Mouse (Mus musculus) MEL (cell line): ENCODE measurements around the gene Ppp2r5b. TPM values are rescaled to one million over a fixed set of nuclear protein-coding genes. Genes with fewer than 3 reads are reported as not detected.

ENCODE experiments used
- DNase-seq: peaks from one replicate; pipeline ENCODE4 v3.0.0; 2011; ENCODE audit warnings: low read depth, low spot score
- H3K27ac ChIP-seq: 2 replicates; pipeline ENCODE4 v1.5.1; 2012; ENCODE audit warnings: low read depth, mild to moderate bottlenecking, control low read depth, low read length, moderate library complexity; ENCODE audit not compliant: control insufficient read depth
- H3K27me3 ChIP-seq, 2 experiments: fragments of 150-350 bp in 1 of 2; sonication (generic) in 1 of 2; 2 replicates each; pipeline ENCODE4 v1.6.1; 2012; ENCODE audit warnings: low read length in 2 of 2, mild to moderate bottlenecking in 2 of 2, improper control_type of control experiment in 1 of 2, moderate library complexity in 1 of 2; ENCODE audit not compliant: insufficient read depth in 2 of 2, control insufficient read depth in 1 of 2
- H3K36me3 ChIP-seq, 2 experiments: 2 replicates each; pipeline ENCODE4 v1.6.1; 2012 to 2014; ENCODE audit warnings: low read length in 2 of 2, improper control_type of control experiment in 1 of 2, inconsistent platforms in 1 of 2, mild to moderate bottlenecking in 1 of 2; ENCODE audit not compliant: insufficient read depth in 2 of 2, control insufficient read depth in 1 of 2
- H3K4me1 ChIP-seq, 2 experiments: fragments of 150-350 bp in 1 of 2; sonication (generic) in 1 of 2; 2 replicates each; pipeline ENCODE4 v1.6.1; 2012; ENCODE audit warnings: low read length in 2 of 2, improper control_type of control experiment in 1 of 2, mild to moderate bottlenecking in 1 of 2; ENCODE audit not compliant: insufficient read depth in 2 of 2, control insufficient read depth in 1 of 2
- H3K4me3 ChIP-seq, 2 experiments: fragments of 150-350 bp in 1 of 2; sonication (generic) in 1 of 2; 2 replicates each; pipeline ENCODE4 v1.5.1; 2012; ENCODE audit warnings: low read depth in 2 of 2, low read length in 2 of 2, mild to moderate bottlenecking in 2 of 2, moderate library complexity in 2 of 2, control low read depth in 1 of 2, improper control_type of control experiment in 1 of 2; ENCODE audit not compliant: control insufficient read depth in 1 of 2, insufficient read depth in 1 of 2
- H3K79me2 ChIP-seq: 2 replicates; pipeline ENCODE4 v1.6.1; 2012; ENCODE audit warnings: mild to moderate bottlenecking, low read length, moderate library complexity; ENCODE audit not compliant: control insufficient read depth, poor library complexity, insufficient read depth
- H3K9ac ChIP-seq: 2 replicates; pipeline ENCODE4 v1.6.1; 2012; ENCODE audit warnings: low read depth, mild to moderate bottlenecking, control low read depth, low read length, moderate library complexity; ENCODE audit not compliant: control insufficient read depth, poor library complexity, severe bottlenecking
- H3K9me3 ChIP-seq: fragments of 150-350 bp; sonication (generic); replicated peaks from 2 replicates; pipeline ENCODE4 v1.6.1; 2012; ENCODE audit warnings: mild to moderate bottlenecking, low read length, improper control_type of control experiment, moderate library complexity; ENCODE audit not compliant: insufficient read depth
- BHLHE40 ChIP-seq: IDR thresholded peaks from 2 replicates; pipeline ENCODE4 v1.6.1; 2012; ENCODE audit warnings: low read depth, mild to moderate bottlenecking, inconsistent platforms, low read length, improper control_type of control experiment, borderline replicate concordance
- CHD1 ChIP-seq: IDR thresholded peaks from 2 replicates; pipeline ENCODE4 v1.6.1; 2012; ENCODE audit warnings: low read depth, mild to moderate bottlenecking, inconsistent platforms, low read length, improper control_type of control experiment
- CHD2 ChIP-seq: IDR thresholded peaks from 2 replicates; pipeline ENCODE4 v1.6.1; 2011; ENCODE audit warnings: low read length, improper control_type of control experiment
- CTCF ChIP-seq, 3 experiments: IDR thresholded peaks in 2 of 3; conservative IDR thresholded peaks in 1 of 3; 2 replicates each; pipeline ENCODE4 v1.5.1; 2011 to 2012; ENCODE audit warnings: low read length in 3 of 3, low read depth in 2 of 3, mild to moderate bottlenecking in 2 of 3, improper control_type of control experiment in 1 of 3, inconsistent platforms in 1 of 3, mixed read lengths in 1 of 3, moderate library complexity in 1 of 3; ENCODE audit not compliant: control insufficient read depth in 1 of 3, insufficient read depth in 1 of 3, poor library complexity in 1 of 3, severe bottlenecking in 1 of 3
- E2F4 ChIP-seq: IDR thresholded peaks from 2 replicates; pipeline ENCODE4 v1.6.1; 2011; ENCODE audit warnings: low read depth, low read length, improper control_type of control experiment, borderline replicate concordance
- ELF1 ChIP-seq: IDR thresholded peaks from 2 replicates; pipeline ENCODE4 v1.6.1; 2014; ENCODE audit warnings: low read depth, mild to moderate bottlenecking, inconsistent platforms, low read length, improper control_type of control experiment, moderate library complexity
- ETS1 ChIP-seq: IDR thresholded peaks from 2 replicates; pipeline ENCODE4 v1.6.1; 2012; ENCODE audit warnings: low read depth, mild to moderate bottlenecking, inconsistent platforms, low read length, improper control_type of control experiment, moderate library complexity
- GABPA ChIP-seq: IDR thresholded peaks from 2 replicates; pipeline ENCODE4 v1.6.1; 2012; ENCODE audit warnings: low read depth, mild to moderate bottlenecking, inconsistent platforms, low read length, improper control_type of control experiment, moderate library complexity
- HCFC1 ChIP-seq: IDR thresholded peaks from 2 replicates; pipeline ENCODE4 v1.6.1; 2012; ENCODE audit warnings: low read depth, mild to moderate bottlenecking, inconsistent platforms, low read length, improper control_type of control experiment, moderate library complexity
- JUND ChIP-seq: IDR thresholded peaks from 2 replicates; pipeline ENCODE4 v1.6.1; 2011; ENCODE audit warnings: low read depth, mild to moderate bottlenecking, improper control_type of control experiment, low read length
- KAT2A ChIP-seq: conservative IDR thresholded peaks from 2 replicates; pipeline ENCODE4 v1.6.1; 2012; ENCODE audit warnings: low read depth, low read length, improper control_type of control experiment, inconsistent platforms
- MAFK ChIP-seq: IDR thresholded peaks from 2 replicates; pipeline ENCODE4 v1.6.1; 2011; ENCODE audit warnings: low read depth, mild to moderate bottlenecking, low read length, improper control_type of control experiment, borderline replicate concordance
- MAZ ChIP-seq: IDR thresholded peaks from 2 replicates; pipeline ENCODE4 v1.6.1; 2012; ENCODE audit warnings: low read depth, mild to moderate bottlenecking, inconsistent platforms, low read length, improper control_type of control experiment
- MEF2A ChIP-seq: IDR thresholded peaks from 2 replicates; pipeline ENCODE4 v1.6.1; 2014; ENCODE audit warnings: low read depth, mild to moderate bottlenecking, inconsistent platforms, low read length, improper control_type of control experiment; ENCODE audit not compliant: poor library complexity, insufficient replicate concordance, severe bottlenecking; ENCODE audit errors: extremely low read depth
- MYB ChIP-seq: IDR thresholded peaks from 2 replicates; pipeline ENCODE4 v1.6.1; 2011; ENCODE audit warnings: mild to moderate bottlenecking, low read depth, low read length, improper control_type of control experiment
- MYC ChIP-seq: IDR thresholded peaks from 2 replicates; pipeline ENCODE4 v1.6.1; 2011; ENCODE audit warnings: low read depth, mild to moderate bottlenecking, low read length, improper control_type of control experiment, moderate library complexity
- NELFE ChIP-seq: IDR thresholded peaks from 2 replicates; pipeline ENCODE4 v1.6.1; 2011; ENCODE audit warnings: low read depth, low read length, improper control_type of control experiment
- NRF1 ChIP-seq: IDR thresholded peaks from 2 replicates; pipeline ENCODE4 v1.6.1; 2014; ENCODE audit warnings: low read depth, mild to moderate bottlenecking, inconsistent platforms, low read length, improper control_type of control experiment, moderate library complexity; ENCODE audit not compliant: poor library complexity, insufficient read depth, severe bottlenecking
- POLR2A ChIP-seq, 2 experiments: IDR thresholded peaks; 2 replicates each; pipeline ENCODE4 v1.6.1; 2011 to 2012; ENCODE audit warnings: low read length in 2 of 2, mild to moderate bottlenecking in 2 of 2, control low read depth in 1 of 2, improper control_type of control experiment in 1 of 2, low read depth in 1 of 2, moderate library complexity in 1 of 2; ENCODE audit not compliant: control insufficient read depth in 1 of 2, insufficient read depth in 1 of 2, poor library complexity in 1 of 2
- POLR2AphosphoS5 ChIP-seq: IDR thresholded peaks from 2 replicates; pipeline ENCODE4 v1.6.1; 2012; ENCODE audit warnings: low read depth, borderline replicate concordance, mild to moderate bottlenecking, inconsistent platforms, low read length, moderate library complexity, mixed read lengths
- RAD21 ChIP-seq: IDR thresholded peaks from 2 replicates; pipeline ENCODE4 v1.6.1; 2011; ENCODE audit warnings: mild to moderate bottlenecking, low read depth, low read length, improper control_type of control experiment
- RCOR1 ChIP-seq: IDR thresholded peaks from 2 replicates; pipeline ENCODE4 v1.6.1; 2012; ENCODE audit warnings: low read depth, mild to moderate bottlenecking, inconsistent platforms, low read length, improper control_type of control experiment
- SIN3A ChIP-seq: IDR thresholded peaks from 2 replicates; pipeline ENCODE4 v1.6.1; 2012; ENCODE audit warnings: low read length, improper control_type of control experiment, inconsistent platforms
- SMC3 ChIP-seq: IDR thresholded peaks from 2 replicates; pipeline ENCODE4 v1.6.1; 2011; ENCODE audit warnings: low read depth, low read length, improper control_type of control experiment
- TBP ChIP-seq: IDR thresholded peaks from 2 replicates; pipeline ENCODE4 v1.8.0; 2011; ENCODE audit warnings: low read depth, low read length, improper control_type of control experiment
- UBTF ChIP-seq: IDR thresholded peaks from 2 replicates; pipeline ENCODE4 v1.6.1; 2012; ENCODE audit warnings: low read depth, mild to moderate bottlenecking, inconsistent platforms, low read length, improper control_type of control experiment, moderate library complexity, borderline replicate concordance; ENCODE audit not compliant: insufficient read depth
- USF1 ChIP-seq: IDR thresholded peaks from 2 replicates; pipeline ENCODE4 v1.6.1; 2014; ENCODE audit warnings: low read depth, mild to moderate bottlenecking, inconsistent platforms, low read length, improper control_type of control experiment, moderate library complexity
- USF2 ChIP-seq, 2 experiments: IDR thresholded peaks; 2 replicates each; pipeline ENCODE4 v1.6.1; 2011 to 2012; ENCODE audit warnings: improper control_type of control experiment in 2 of 2, low read length in 2 of 2, borderline replicate concordance in 1 of 2, inconsistent platforms in 1 of 2, low read depth in 1 of 2, mild to moderate bottlenecking in 1 of 2; ENCODE audit not compliant: insufficient read depth in 1 of 2
- ZC3H11A ChIP-seq: IDR thresholded peaks from 2 replicates; pipeline ENCODE4 v1.6.1; 2012; ENCODE audit warnings: low read depth, mild to moderate bottlenecking, inconsistent platforms, low read length, improper control_type of control experiment
- ZKSCAN1 ChIP-seq: IDR thresholded peaks from 2 replicates; pipeline ENCODE4 v1.6.1; 2012; ENCODE audit warnings: low read depth, mild to moderate bottlenecking, inconsistent platforms, low read length, improper control_type of control experiment, moderate library complexity
- ZMIZ1 ChIP-seq: IDR thresholded peaks from 2 replicates; pipeline ENCODE4 v1.6.1; 2012; ENCODE audit warnings: low read depth, mild to moderate bottlenecking, inconsistent platforms, low read length, improper control_type of control experiment, moderate library complexity
- polyA plus RNA-seq, 2 experiments: library from polyadenylated mRNA; stranded (reverse) in 1 of 2; unstranded in 1 of 2; fragments of >175 nt in 1 of 2; fragments of >200 nt in 1 of 2; gene quantifications; 2 replicates each; pipeline versions ENCODE4 v1.2.1 to v1.2.4; 2012; ENCODE audit warnings: low replicate concordance in 2 of 2, low read depth in 1 of 2; ENCODE audit not compliant: insufficient read length in 2 of 2, insufficient read depth in 1 of 2, missing spikeins in 1 of 2
- total RNA-seq: library from RNA; depleted of rRNA; stranded (reverse); fragments of 300-350 nt; gene quantifications from 2 replicates; pipeline ENCODE4 v1.2.3, GENCODE M21; 2012

Ppp2r5b gene
- total and polyA plus RNA-seq, 3 experiments, result 14.7 to 15.6 TPM; not detected in 1

DNA sequence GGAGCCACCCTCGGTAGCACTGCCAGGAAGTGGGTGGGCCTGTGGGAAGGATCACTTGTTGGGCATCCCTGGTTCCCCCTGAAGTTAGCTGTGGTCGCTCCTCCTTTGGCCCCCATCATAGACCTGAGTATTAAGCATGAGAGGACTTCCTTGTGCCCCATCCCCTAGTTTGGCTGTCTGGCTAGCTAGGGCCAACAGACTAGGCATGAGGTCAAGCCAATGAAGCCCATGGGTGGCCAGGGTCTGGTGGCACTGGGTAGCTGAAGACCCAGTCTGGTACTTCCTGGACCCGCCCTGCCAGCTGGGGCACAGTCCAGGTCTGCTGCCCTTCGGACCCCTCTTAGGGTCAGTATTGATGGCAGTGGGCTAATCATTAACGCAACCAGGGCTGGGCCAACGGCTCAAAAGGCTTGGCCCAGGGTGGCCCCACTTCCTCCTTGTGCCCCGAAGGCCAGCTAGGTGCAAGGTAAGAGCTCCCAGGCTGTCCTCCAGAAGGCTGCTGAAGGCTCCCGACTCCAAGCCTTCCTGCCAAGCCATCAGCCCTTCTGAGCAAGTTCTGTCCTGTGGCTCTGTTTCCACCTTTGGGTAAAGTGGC, 27.3 kb upstream of the Ppp2r5b start:
- peaks cover 0 to 2% of the 10 kb centered on the region in 2 experiments; a peak in 1 of 4 replicates for H3K36me3 ChIP-seq
- no peak for DNase-seq
- H3K27me3 ChIP-seq, result no peaks in the 10 kb centered on the region
- no peaks in the 10 kb centered on the region for H3K79me2 ChIP-seq
- no peaks in the 10 kb centered on the region; a peak in 1 of 4 replicates for H3K4me1 ChIP-seq
- H3K27ac ChIP-seq, result no peak overlapping the region
- H3K9ac ChIP-seq, result no peak overlapping the region
- no peak for TF ChIP-seq ETS1
- no peak for TF ChIP-seq MYC
- no peak for TF ChIP-seq POLR2AphosphoS5
- no peak for TF ChIP-seq JUND
- no peak for TF ChIP-seq NRF1
- TF ChIP-seq HCFC1, result no peak
- no peak for TF ChIP-seq ZC3H11A
- TF ChIP-seq KAT2A, result no peak
- no peak for TF ChIP-seq GABPA
- TF ChIP-seq MEF2A, result no peak
- TF ChIP-seq, all 39 proteins: peak for 0
- Histone ChIP-seq H3K9me3 (no peaks in the 10 kb centered on the region), H3K4me3 (no peak overlapping the region)

DNA sequence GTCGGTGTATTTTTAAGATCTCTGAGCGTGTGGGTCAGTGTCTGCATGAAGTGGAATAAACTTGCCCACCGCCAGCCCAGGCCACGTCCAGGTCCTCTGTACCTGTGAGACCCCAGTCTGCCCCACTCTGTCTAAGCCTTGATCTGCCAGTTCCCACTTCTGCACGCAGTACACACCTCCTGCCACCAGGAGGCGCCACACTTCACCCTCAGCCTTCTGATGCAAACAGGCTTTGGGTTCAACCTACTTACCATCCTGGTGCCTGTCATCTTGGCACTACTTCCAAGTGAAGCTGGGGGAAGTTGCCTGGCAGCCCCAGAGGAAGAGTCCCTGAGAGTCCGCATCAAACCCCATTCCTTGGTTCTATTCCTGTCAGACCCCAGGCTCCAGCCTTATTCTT, 26.6 kb upstream of the Ppp2r5b start:
- Histone ChIP-seq H3K79me2 (no peaks in the 10 kb centered on the region), H3K9me3 (no peaks in the 10 kb centered on the region), H3K4me1 (no peaks in the 10 kb centered on the region), H3K9ac (no peak overlapping the region), H3K36me3 (peaks cover 0 to 2% of the 10 kb centered on the region in 2 experiments; a peak in 1 of 4 replicates), H3K27ac (no peak overlapping the region), H3K27me3 (no peaks in the 10 kb centered on the region), H3K4me3 (no peak overlapping the region)
- DNase-seq, result peak; percentile 82
- TF ChIP-seq ELF1 (no peak), SMC3 (peak; percentile 96), RCOR1 (no peak), BHLHE40 (no peak), RAD21 (peak; percentile 73), MAFK (no peak), MAZ (0 out of 2 replicates have a peak, but pooled peaks have one; percentile 32), E2F4 (no peak), TBP (no peak), GABPA (no peak), MEF2A (no peak), CHD1 (no peak), USF2 (IDR thresholded peaks at IDR 0.05; ENCODE audit: borderline replicate concordance in 1 of 2, insufficient read depth in 1 of 2, low read depth in 1 of 2, low read length in 2 of 2) (no peak), HCFC1 (0 out of 2 replicates have a peak, but pooled peaks have one; percentile 32), CTCF (IDR thresholded peaks at IDR 0.05 in 2 of 3, conservative IDR thresholded peaks at IDR 0.05 in 1 of 3; ENCODE audit: control insufficient read depth in 1 of 3, insufficient read depth in 1 of 3, low read depth in 2 of 3, low read length in 3 of 3, poor library complexity in 1 of 3, severe bottlenecking in 1 of 3) (peak; percentile 96 to 99 (median 96)), CHD2 (no peak), ZMIZ1 (no peak), SIN3A (peak; percentile 62; the same call in 1 of the 2 replicates), ZKSCAN1 (no peak), USF1 (no peak), POLR2A (IDR thresholded peaks at IDR 0.05; ENCODE audit: control insufficient read depth in 1 of 2, insufficient read depth in 1 of 2, low read depth in 1 of 2, low read length in 2 of 2, poor library complexity in 1 of 2) (no peak), UBTF (no peak), NELFE (no peak), MYB (no peak)
